Mouse (Mus musculus) forelimb bud, embryonic 11.5 days (tissue): Measurements from ENCODE around the gene Ptprj.
"Not testable (repeated sequence)": the region's sequence is repeated elsewhere in the genome, so short reads cannot be mapped to it uniquely, and the experiment has no call there.

Experiments used
- DNase-seq: peaks from one replicate; pipeline ENCODE4 v3.0.0-alpha.2; 2012; ENCODE audit warnings: low read depth, low spot score

Gene Ptprj

GRCm38 (mm10) chr2:90422282-90422681 is 158.2 kb downstream of the Ptprj start:
- not testable (repeated sequence) for DNase-seq

DNA sequence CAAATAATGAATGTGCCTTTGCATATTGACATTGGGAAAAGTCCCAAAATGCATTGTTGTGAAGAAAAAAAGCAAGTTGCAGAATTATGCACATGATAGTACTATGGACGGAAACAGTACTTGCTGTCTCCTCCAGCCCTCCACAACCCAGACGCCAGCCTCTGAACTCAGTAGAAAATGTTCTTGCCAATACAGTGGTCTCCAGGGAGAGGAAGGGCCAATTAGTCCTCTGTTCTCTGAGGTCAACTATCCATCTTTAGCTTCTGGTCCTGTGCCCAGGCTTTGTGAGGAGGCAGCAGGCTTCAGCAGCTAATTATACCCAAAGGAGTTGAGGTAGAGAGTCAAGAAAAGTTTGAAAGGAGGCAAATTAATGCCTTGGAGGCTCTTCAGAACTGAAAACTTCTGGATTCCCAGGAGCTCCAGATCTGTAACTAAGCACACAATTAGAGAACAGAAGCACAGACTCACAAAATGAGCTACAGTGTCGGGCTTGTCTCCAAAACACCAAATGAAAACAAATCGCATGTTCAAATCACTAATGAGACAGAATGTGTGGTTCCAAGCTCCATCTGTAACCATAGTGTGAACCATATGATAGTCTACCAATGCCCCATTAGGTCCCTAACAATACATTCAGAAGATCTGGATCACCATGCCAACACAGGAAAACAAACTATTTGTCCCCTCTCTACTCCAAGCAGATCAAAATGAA is 166.2 kb downstream of the Ptprj start:
- not testable (repeated sequence) for DNase-seq

DNA sequence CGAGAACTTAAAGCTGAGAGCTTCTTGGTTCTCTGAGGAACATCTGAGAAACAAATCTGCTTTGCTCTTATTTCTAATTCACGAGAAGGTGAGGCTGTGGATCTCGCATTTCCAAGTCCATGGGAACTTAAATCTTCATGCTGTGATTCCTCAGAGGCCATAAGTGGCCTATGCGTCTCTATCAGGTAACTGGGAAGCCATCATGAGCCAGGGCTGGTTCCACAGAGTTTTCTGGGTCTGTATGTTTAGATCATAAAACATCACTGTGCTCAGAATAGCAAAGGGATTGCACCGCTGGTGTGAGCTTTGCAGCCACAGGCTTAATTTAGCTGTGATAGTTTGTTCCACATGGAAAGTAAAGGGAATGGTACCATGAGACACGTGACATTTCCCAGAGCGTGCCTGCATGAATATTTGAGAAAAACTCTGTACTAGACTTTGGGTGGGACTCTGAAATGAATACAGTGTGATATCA is 181.8 kb downstream of the Ptprj start, which contains the start of gene Olfr1274-ps:
TSS of gene Olfr1274-ps (plus strand) at position 51 of the 475 bp plus-strand sequence.
- DNase-seq = not testable (repeated sequence)
